Mouse (Mus musculus) liver, embryonic 14.5 days (tissue): ENCODE measurements around the gene Ranbp1. TPM values are rescaled to one million over a fixed set of nuclear protein-coding genes. Genes with fewer than 3 reads are reported as not detected.

Source experiments
- ATAC-seq: fragments of 200-750 bp; cut with Nextera tagmentation; 2 replicates; pipeline ENCODE4 v1.8.0; 2017; ENCODE audit warnings: moderate number of reproducible peaks, mild to moderate bottlenecking, moderate library complexity; ENCODE audit not compliant: insufficient read depth
- DNase-seq, 3 experiments: peaks; one replicate each; pipeline ENCODE4 v3.0.0-alpha.2; 2012 to 2013; ENCODE audit warnings: low read depth in 3 of 3, low spot score in 3 of 3
- H3K27ac ChIP-seq: fragments of 300-500 bp; sonication (generic); 2 replicates; pipeline ENCODE4 v1.5.1; 2014; ENCODE audit warnings: moderate library complexity, mild to moderate bottlenecking, control low read depth, inconsistent platforms
- H3K27me3 ChIP-seq: fragments of 300-500 bp; sonication (generic); 2 replicates; pipeline ENCODE4 v1.6.1; 2014; ENCODE audit warnings: mild to moderate bottlenecking, low read length, moderate library complexity; ENCODE audit not compliant: control insufficient read depth, insufficient read depth
- H3K36me3 ChIP-seq: fragments of 300-500 bp; sonication (generic); replicated peaks from 2 replicates; pipeline ENCODE4 v1.6.1; 2014; ENCODE audit warnings: low read depth; ENCODE audit not compliant: control insufficient read depth, insufficient read depth
- H3K4me1 ChIP-seq, 2 experiments: fragments of 200-500 bp in 1 of 2; fragments of 300-500 bp in 1 of 2; sonication (generic) in 1 of 2; replicated peaks; 2 replicates each; pipeline ENCODE4 v1.6.1; 2012 to 2014; ENCODE audit warnings: antibody characterized with exemption in 1 of 2, inconsistent platforms in 1 of 2, low read length in 1 of 2; ENCODE audit not compliant: control insufficient read depth in 2 of 2, insufficient read depth in 2 of 2
- H3K4me2 ChIP-seq: fragments of 300-500 bp; sonication (generic); 2 replicates; pipeline ENCODE4 v1.6.1; 2014; ENCODE audit warnings: low read depth, mild to moderate bottlenecking, control low read depth, moderate library complexity
- H3K4me3 ChIP-seq, 2 experiments: fragments of 200-500 bp in 1 of 2; fragments of 300-500 bp in 1 of 2; sonication (generic) in 1 of 2; 2 replicates each; pipeline ENCODE4 v1.5.1; 2012 to 2014; ENCODE audit warnings: low read depth in 2 of 2, low read length in 2 of 2, mild to moderate bottlenecking in 2 of 2, control low read depth in 1 of 2, inconsistent platforms in 1 of 2, moderate library complexity in 1 of 2; ENCODE audit not compliant: insufficient read depth in 1 of 2
- H3K9ac ChIP-seq: fragments of 300-500 bp; sonication (generic); replicated peaks from 2 replicates; pipeline ENCODE4 v1.6.1; 2014; ENCODE audit warnings: mild to moderate bottlenecking, control low read depth, moderate library complexity
- H3K9me3 ChIP-seq: fragments of 300-500 bp; sonication (generic); 2 replicates; pipeline ENCODE4 v1.6.1; 2016; ENCODE audit warnings: low read length, mixed read lengths; ENCODE audit not compliant: control insufficient read depth
- CTCF ChIP-seq: IDR thresholded peaks from 2 replicates; pipeline ENCODE4 v1.5.1; 2016; ENCODE audit warnings: antibody characterized with exemption, low read depth, control low read depth
- EP300 ChIP-seq: IDR thresholded peaks from 2 replicates; pipeline ENCODE4 v1.6.1; 2016; ENCODE audit warnings: antibody characterized with exemption, low read depth
- WGBS: fragments of 180-500 bp; shearing (Covaris S2); extraction: QIAGEN DNeasy Blood & Tissue Kit; methylation state at CpG from one replicate; pipeline ENCODE4 v1.1.7; 2014; ENCODE audit not compliant: insufficient replicate concordance; 5-methylcytosine and 5-hydroxymethylcytosine counted together
- polyA plus RNA-seq, 2 experiments: library from polyadenylated mRNA; depleted of rRNA in 1 of 2; stranded (reverse) in 1 of 2; unstranded in 1 of 2; fragments of >200 nt; fragmentation: Nextera tagmentation in 1 of 2; extraction: Ambion mirVana in 1 of 2; gene quantifications; 2 replicates each; pipeline versions ENCODE4 v1.2.1 to v1.2.3; 2012 to 2014

Gene Ranbp1
- polyA plus RNA-seq, 2 experiments: 148 to 338 TPM

DNA sequence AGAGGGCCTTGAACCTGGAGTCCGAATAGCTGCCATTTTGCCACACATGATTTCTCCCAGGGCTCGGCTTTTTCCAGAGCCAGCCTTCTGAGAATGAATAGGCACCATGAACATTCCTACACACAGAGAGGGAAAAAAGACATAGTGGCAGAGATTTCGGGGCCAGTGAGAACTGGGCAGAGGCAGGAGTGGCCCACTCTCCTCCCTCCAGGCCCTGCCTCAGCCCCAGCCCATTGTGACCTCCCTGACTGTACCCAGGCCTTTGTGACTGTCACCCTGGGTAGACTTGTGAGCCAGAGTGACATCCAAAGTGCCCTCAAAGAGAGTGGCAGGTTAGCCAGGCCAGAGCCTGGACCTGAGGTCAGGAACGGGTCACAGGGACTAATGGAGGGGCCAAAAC is 31.0 kb downstream of the Ranbp1 start, which contains the start of gene Ccdc188:
Ccdc188 (plus strand) TSS at position 301 of the 400 bp plus-strand sequence.
- no peak for ATAC-seq

DNA sequence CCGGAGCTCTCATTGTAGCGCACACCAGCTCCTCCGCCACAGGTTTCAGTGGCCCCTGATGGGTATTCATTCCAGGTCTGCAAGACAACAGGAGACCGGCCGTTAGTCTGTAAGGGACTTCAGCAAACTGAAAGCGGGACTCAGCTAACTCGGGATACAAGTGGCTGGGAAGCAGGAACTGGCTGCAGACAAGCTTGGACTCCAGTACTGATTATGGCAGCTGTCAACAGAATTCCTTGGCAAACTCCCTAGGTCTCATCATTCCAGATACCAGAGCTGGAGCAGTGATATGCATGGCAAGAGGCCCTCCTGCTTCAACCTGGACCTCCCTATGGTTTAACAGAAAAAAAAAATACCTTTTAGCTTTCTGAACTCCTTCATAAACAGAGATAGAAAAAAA is 33.7 kb downstream of the Ranbp1 start:
- Histone ChIP-seq H3K9me3 (no peaks in the 10 kb centered on the region), H3K9ac (no peak overlapping the region), H3K27me3 (no peaks in the 10 kb centered on the region), H3K27ac (no peak overlapping the region), H3K4me1 (no peaks in the 10 kb centered on the region), H3K4me3 (no peak overlapping the region), H3K36me3 (no peaks in the 10 kb centered on the region), H3K4me2 (no peak overlapping the region)
- TF ChIP-seq EP300 (no peak), CTCF (no peak)
- WGBS: 69% methylated on average over 7 of the region's 7 CpGs
- DNase-seq (no peak), ATAC-seq (no peak)

More for the DNA sequence above, 31.0 kb downstream of the Ranbp1 start, which contains the start of gene Ccdc188:
- Histone ChIP-seq H3K4me2 (no peak within 1 kb of the TSS), H3K27me3 (no peaks in the 10 kb centered on the region), H3K36me3 (no peaks in the 10 kb centered on the region), H3K4me1 (no peaks in the 10 kb centered on the region), H3K27ac (no peak within 1 kb of the TSS), H3K9me3 (no peaks in the 10 kb centered on the region), H3K4me3 (no peak within 1 kb of the TSS), H3K9ac (no peak within 1 kb of the TSS)
- no peak for DNase-seq
- TF ChIP-seq CTCF: no peak
- no peak for TF ChIP-seq EP300
- WGBS: 66% methylated on average over 4 of the region's 4 CpGs

DNA sequence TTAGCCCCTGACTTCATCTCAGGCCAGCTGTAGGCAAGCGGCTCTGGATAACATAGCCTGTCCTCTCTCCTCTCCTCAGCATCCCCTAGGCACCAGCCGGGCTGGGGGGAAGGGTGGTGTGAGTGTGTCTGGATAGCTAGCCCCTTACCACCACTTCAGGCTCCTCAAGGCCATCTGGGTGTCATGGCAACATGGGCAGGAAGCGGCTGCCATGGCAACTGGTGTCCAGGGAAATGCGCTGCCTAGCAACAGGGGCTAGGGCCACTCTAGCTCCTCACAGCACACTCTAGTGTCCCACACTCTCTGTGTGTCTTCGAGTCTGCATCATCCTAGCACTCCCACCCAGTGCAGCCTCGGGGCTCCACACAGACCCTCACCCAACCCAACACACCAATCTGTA is 34.8 kb downstream of the Ranbp1 start:
- 56% methylated on average over 6 of the region's 6 CpGs for WGBS
- Histone ChIP-seq H3K9me3 (no peaks in the 10 kb centered on the region), H3K36me3 (no peaks in the 10 kb centered on the region), H3K9ac (no peak overlapping the region), H3K4me3 (no peak overlapping the region), H3K4me1 (no peaks in the 10 kb centered on the region), H3K4me2 (no peak overlapping the region), H3K27ac (no peak overlapping the region), H3K27me3 (no peaks in the 10 kb centered on the region)
- no peak for ATAC-seq
- no peak for TF ChIP-seq CTCF
- TF ChIP-seq EP300: no peak
- DNase-seq: no peak

DNA sequence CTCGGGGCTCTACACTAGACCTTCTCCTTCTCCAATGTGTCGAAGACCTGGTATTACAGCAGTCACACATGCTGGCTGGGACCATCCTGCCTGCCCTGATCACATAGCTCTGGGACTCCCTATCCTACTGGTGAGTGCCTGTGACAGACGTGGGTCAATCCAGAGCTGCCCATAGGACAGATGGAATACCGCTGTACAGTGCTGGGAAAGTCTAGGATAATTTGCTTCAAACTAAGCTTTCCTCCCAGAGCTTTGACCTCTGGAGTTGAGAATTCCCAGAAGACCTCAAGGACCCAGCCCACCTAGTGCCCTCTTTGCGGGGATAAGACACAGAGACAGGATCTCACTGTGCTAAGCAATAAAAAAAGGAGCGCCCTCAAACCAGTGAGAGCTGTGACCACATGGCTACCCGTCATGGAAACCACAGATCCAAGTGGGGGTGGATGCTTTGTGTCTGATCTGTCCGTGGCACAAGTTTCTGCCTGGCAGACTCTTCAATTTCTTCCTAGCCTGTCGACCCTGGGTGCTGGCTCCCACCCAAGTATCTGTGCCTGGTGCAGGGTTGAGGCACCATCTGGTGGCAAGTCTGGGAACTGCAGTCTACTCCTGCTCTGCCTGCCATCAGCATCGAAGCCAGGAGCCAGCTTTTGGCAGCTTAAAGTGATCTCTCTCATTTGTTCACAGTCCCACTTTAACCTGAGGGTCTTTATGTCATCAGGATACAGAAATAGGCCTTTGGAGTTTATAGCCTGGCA is 36.9 kb downstream of the Ranbp1 start:
- DNase-seq (peak in 2 of 3 experiments; percentile 18 to 25), ATAC-seq (no peak)
- Histone ChIP-seq H3K4me2 (no peak overlapping the region), H3K9ac (no peak overlapping the region), H3K36me3 (no peaks in the 10 kb centered on the region), H3K9me3 (no peaks in the 10 kb centered on the region), H3K4me1 (no peaks in the 10 kb centered on the region), H3K27me3 (no peaks in the 10 kb centered on the region), H3K27ac (no peak overlapping the region), H3K4me3 (no peak overlapping the region)
- TF ChIP-seq EP300: no peak
- TF ChIP-seq CTCF: peak; percentile 97
- 35% methylated on average over 10 of the region's 10 CpGs for WGBS

DNA sequence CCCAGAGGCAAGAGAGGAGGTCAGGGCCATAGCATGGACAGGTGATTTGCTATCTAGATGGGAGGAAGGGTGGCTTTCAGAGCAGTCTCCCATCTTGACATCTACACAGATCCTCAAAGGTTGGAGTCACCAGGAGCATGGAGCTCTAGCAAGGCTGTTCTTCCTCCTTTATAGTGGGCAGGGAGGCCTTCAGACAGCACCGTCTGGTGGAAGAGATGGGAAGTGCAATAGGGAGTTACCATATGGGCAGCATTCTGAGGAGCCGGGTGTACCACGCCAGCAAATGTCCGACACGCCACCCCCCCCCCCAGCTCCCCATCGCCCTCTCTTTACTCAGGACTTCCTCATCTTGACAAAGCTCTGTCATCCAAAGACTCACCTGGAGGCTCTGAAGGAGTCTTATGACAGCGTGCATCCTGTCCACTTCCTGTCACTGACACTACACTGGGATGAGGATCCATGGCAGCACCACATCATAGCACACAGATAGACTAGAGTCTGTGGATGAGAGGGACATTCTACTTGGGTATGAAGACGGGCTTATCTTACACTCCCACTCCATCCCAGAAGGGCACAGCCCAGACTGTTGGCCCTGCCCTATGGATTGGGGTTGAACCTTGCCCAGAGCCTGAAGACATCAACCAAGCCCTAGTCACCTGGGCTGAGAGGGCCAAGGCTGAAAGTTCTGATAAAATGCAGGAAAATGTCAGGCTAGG is 37.7 kb downstream of the Ranbp1 start:
- Histone ChIP-seq H3K27ac (no peak overlapping the region), H3K9me3 (no peaks in the 10 kb centered on the region), H3K27me3 (no peaks in the 10 kb centered on the region), H3K4me2 (no peak overlapping the region), H3K36me3 (no peaks in the 10 kb centered on the region), H3K9ac (no peak overlapping the region), H3K4me3 (no peak overlapping the region), H3K4me1 (no peaks in the 10 kb centered on the region)
- WGBS: 17% methylated on average over 8 of the region's 8 CpGs
- ATAC-seq (no peak), DNase-seq (peak in 1 of 3 experiments; percentile 15)
- TF ChIP-seq CTCF: peak; percentile 85
- no peak for TF ChIP-seq EP300
